Mouse (Mus musculus): ENCODE data around the gene Pold4.

- no peak for TF ChIP-seq CTCF (IDR thresholded peaks at IDR 0.05; ENCODE audit: insufficient read depth, low read depth, low read length)
- TF ChIP-seq POLR2A (IDR thresholded peaks at IDR 0.05; ENCODE audit: insufficient read depth, low read depth, low read length): no peak
Observed at GRCm38 (mm10) chr19:4184976-4185975, 46.4 kb upstream of the Pold4 start.

All from olfactory bulb, adult 2 months (tissue).